Mouse (Mus musculus) MEL (cell line): ENCODE results near the gene 0610010K14Rik.

Source experiments
- CTCF ChIP-seq, 3 experiments: IDR thresholded peaks in 2 of 3; conservative IDR thresholded peaks in 1 of 3; 2 replicates each; pipeline ENCODE4 v1.5.1; 2011 to 2012; ENCODE audit warnings: low read length in 3 of 3, low read depth in 2 of 3, mild to moderate bottlenecking in 2 of 3, improper control_type of control experiment in 1 of 3, inconsistent platforms in 1 of 3, mixed read lengths in 1 of 3, moderate library complexity in 1 of 3; ENCODE audit not compliant: control insufficient read depth in 1 of 3, insufficient read depth in 1 of 3, poor library complexity in 1 of 3, severe bottlenecking in 1 of 3
- ELF1 ChIP-seq: IDR thresholded peaks from 2 replicates; pipeline ENCODE4 v1.6.1; 2014; ENCODE audit warnings: low read depth, mild to moderate bottlenecking, inconsistent platforms, low read length, improper control_type of control experiment, moderate library complexity
- EP300 ChIP-seq, 2 experiments: IDR thresholded peaks; 2 replicates each; pipeline ENCODE4 v1.6.1; 2011; ENCODE audit warnings: improper control_type of control experiment in 2 of 2, low read length in 2 of 2, low read depth in 1 of 2, mild to moderate bottlenecking in 1 of 2
- GATA1 ChIP-seq: IDR thresholded peaks from 2 replicates; pipeline ENCODE4 v1.6.1; 2011; ENCODE audit warnings: low read depth, low read length, improper control_type of control experiment
- JUND ChIP-seq: IDR thresholded peaks from 2 replicates; pipeline ENCODE4 v1.6.1; 2011; ENCODE audit warnings: low read depth, mild to moderate bottlenecking, improper control_type of control experiment, low read length
- POLR2A ChIP-seq, 2 experiments: IDR thresholded peaks; 2 replicates each; pipeline ENCODE4 v1.6.1; 2011 to 2012; ENCODE audit warnings: low read length in 2 of 2, mild to moderate bottlenecking in 2 of 2, control low read depth in 1 of 2, improper control_type of control experiment in 1 of 2, low read depth in 1 of 2, moderate library complexity in 1 of 2; ENCODE audit not compliant: control insufficient read depth in 1 of 2, insufficient read depth in 1 of 2, poor library complexity in 1 of 2
- RAD21 ChIP-seq: IDR thresholded peaks from 2 replicates; pipeline ENCODE4 v1.6.1; 2011; ENCODE audit warnings: mild to moderate bottlenecking, low read depth, low read length, improper control_type of control experiment
- TBP ChIP-seq: IDR thresholded peaks from 2 replicates; pipeline ENCODE4 v1.8.0; 2011; ENCODE audit warnings: low read depth, low read length, improper control_type of control experiment
- USF1 ChIP-seq: IDR thresholded peaks from 2 replicates; pipeline ENCODE4 v1.6.1; 2014; ENCODE audit warnings: low read depth, mild to moderate bottlenecking, inconsistent platforms, low read length, improper control_type of control experiment, moderate library complexity
- ZC3H11A ChIP-seq: IDR thresholded peaks from 2 replicates; pipeline ENCODE4 v1.6.1; 2012; ENCODE audit warnings: low read depth, mild to moderate bottlenecking, inconsistent platforms, low read length, improper control_type of control experiment
- ZMIZ1 ChIP-seq: IDR thresholded peaks from 2 replicates; pipeline ENCODE4 v1.6.1; 2012; ENCODE audit warnings: low read depth, mild to moderate bottlenecking, inconsistent platforms, low read length, improper control_type of control experiment, moderate library complexity
- ZNF384 ChIP-seq: IDR thresholded peaks from 2 replicates; pipeline ENCODE4 v1.6.1; 2012; ENCODE audit warnings: low read depth, mild to moderate bottlenecking, inconsistent platforms, low read length, improper control_type of control experiment

GRCm38 (mm10) chr11:70233016-70233415 lies 4.7 kb downstream of the 0610010K14Rik start:
- TF ChIP-seq CTCF (IDR thresholded peaks at IDR 0.05 in 2 of 3, conservative IDR thresholded peaks at IDR 0.05 in 1 of 3; ENCODE audit: control insufficient read depth in 1 of 3, insufficient read depth in 1 of 3, low read depth in 2 of 3, low read length in 3 of 3, poor library complexity in 1 of 3, severe bottlenecking in 1 of 3) (no peak), POLR2A (IDR thresholded peaks at IDR 0.05; ENCODE audit: control insufficient read depth in 1 of 2, insufficient read depth in 1 of 2, low read depth in 1 of 2, low read length in 2 of 2, poor library complexity in 1 of 2) (no peak), JUND (no peak), GATA1 (no peak), USF1 (no peak), TBP (no peak), RAD21 (no peak), EP300 (IDR thresholded peaks at IDR 0.05; ENCODE audit: low read depth in 1 of 2, low read length in 2 of 2) (no peak), ZC3H11A (no peak), ELF1 (no peak), ZNF384 (no peak), ZMIZ1 (no peak)
